In genomic region chr12:112542920-112543300, GRCm38 (mm10) we compare ENCODE assay signal across 8 mouse cellular contexts. TPM values are rescaled to one million over a fixed set of nuclear protein-coding genes. Genes with fewer than 3 reads are reported as not detected.
A peak's percentile ranks its signal among the peaks of the same experiment; 100 is the strongest.
DNase-seq lines count a peak whose midpoint lies in the region; ATAC-seq and TF ChIP-seq lines count a peak whose summit lies in the region.

No protein-coding gene starts in this region.

- no peak for TF ChIP-seq POLR2A in small intestine, adult 2 months (IDR thresholded peaks at IDR 0.05; ENCODE audit: low read depth, low read length)

- peak overlapping the region; percentile 88 for H3K27ac ChIP-seq in midbrain, embryonic 13.5 days
- H3K27ac ChIP-seq in small intestine, adult 2 months (ENCODE audit: insufficient read depth, low read depth, low read length), result no peak overlapping the region

- peaks cover 50% of the 10 kb centered on the region for H3K4me1 ChIP-seq in midbrain, embryonic 13.5 days (replicated peaks)
- H3K4me1 ChIP-seq in small intestine, adult 2 months (ENCODE audit: control insufficient read depth, insufficient read depth, insufficient read length, low read length), result peaks cover 3% of the 10 kb centered on the region

- peak overlapping the region; percentile 47 for H3K9ac ChIP-seq in midbrain, embryonic 13.5 days (replicated peaks)

- intact Hi-C loops in left cerebral cortex, postnatal 36 days (cut with DNase I), result loop anchor here (1.0 to 2.0 kb wide), 2 partner anchors 400 to 430 kb away; no protein-coding TSS in a partner anchor

- DNase-seq in adrenal gland, postnatal 10 days, result peak; percentile 96
- DNase-seq in embryo, embryonic 9.5 days (ENCODE audit: extremely low spot score), result peak; percentile 92
- peak; percentile 97 for DNase-seq in heart, adult 11 months
- DNase-seq in kidney, adult 11 months, result peak; percentile 80
- peak; percentile 85 to 88 for DNase-seq in left cerebral cortex, postnatal 36 days (ENCODE audit: low spot score in 2 of 2)

- peaks cover 26% of the 10 kb centered on the region for H3K27me3 ChIP-seq in midbrain, embryonic 13.5 days
- no peaks in the 10 kb centered on the region for H3K27me3 ChIP-seq in small intestine, adult 2 months (ENCODE audit: control insufficient read depth, insufficient read depth, low read length)

- H3K36me3 ChIP-seq in midbrain, embryonic 13.5 days, result no peaks in the 10 kb centered on the region
- H3K36me3 ChIP-seq in small intestine, adult 2 months (ENCODE audit: control insufficient read depth, insufficient read depth, low read length), result no peaks in the 10 kb centered on the region

- no peaks in the 10 kb centered on the region for H3K9me3 ChIP-seq in midbrain, embryonic 13.5 days

- 1% methylated on average over 11 of the region's 11 CpGs for WGBS in midbrain, embryonic 13.5 days
- WGBS in small intestine, adult 2 months, result 4% methylated on average over 11 of the region's 11 CpGs

- peak; percentile 73 for ATAC-seq in midbrain, embryonic 13.5 days
- no peak for ATAC-seq in activated CD4-positive, CD25-positive, alpha-beta regulatory T cell, adult 4 months

- H3K4me3 ChIP-seq in midbrain, embryonic 13.5 days (replicated peaks), result no peak overlapping the region
- no peak overlapping the region for H3K4me3 ChIP-seq in small intestine, adult 2 months (ENCODE audit: low read depth, low read length)

- H3K4me2 ChIP-seq in midbrain, embryonic 13.5 days (replicated peaks), result peak overlapping the region; percentile 15; the same call in 1 of the 2 replicates

- TF ChIP-seq CTCF in small intestine, adult 2 months (IDR thresholded peaks at IDR 0.05; ENCODE audit: extremely low read depth, insufficient read length, insufficient replicate concordance, low read depth, low read length), result peak; percentile 96

RNA-seq across cellular contexts. Expression of gene Tmem179, which starts 26.4 kb away (rescaled TPM):
- 1 to 10 TPM; 4.8 to 6.8 TPM for total RNA-seq in adrenal gland, postnatal 10 days (2021)
- total RNA-seq in left cerebral cortex, postnatal 36 days (2021), result 100 to 1,000 TPM; 120 to 140 TPM
- 35.3 and 36.9 TPM in 2 replicates for polyA plus RNA-seq in midbrain, embryonic 13.5 days (2015; fragmentation: Nextera tagmentation; extraction: Ambion mirVana)
- 0.53 and 0.91 TPM in 2 replicates for polyA plus RNA-seq in small intestine, adult 2 months (2012; rRNA removed)
- polyA plus RNA-seq in activated CD4-positive, CD25-positive, alpha-beta regulatory T cell, adult 4 months (2017; shearing (Covaris generic)), result not detected

RNA-seq across cellular contexts. Expression of gene Inf2, which starts 45.7 kb away (rescaled TPM):
- 10 to 100 TPM; 21.7 to 25.4 TPM for total RNA-seq in adrenal gland, postnatal 10 days (2021)
- 100 to 1,000 TPM; 128 to 143 TPM for total RNA-seq in left cerebral cortex, postnatal 36 days (2021)
- polyA plus RNA-seq in midbrain, embryonic 13.5 days (2015; fragmentation: Nextera tagmentation; extraction: Ambion mirVana), result 0.43 and 1.8 TPM in 2 replicates
- 6.6 and 11.0 TPM in 2 replicates for polyA plus RNA-seq in small intestine, adult 2 months (2012; rRNA removed)
- polyA plus RNA-seq in activated CD4-positive, CD25-positive, alpha-beta regulatory T cell, adult 4 months (2017; shearing (Covaris generic)), result 10 to 100 TPM in 1 of 2 experiments, 1 to 10 TPM in 1; 9.9 to 11.0 TPM

RNA-seq across cellular contexts. Expression of gene A530016L24Rik, which starts 53.7 kb away (rescaled TPM):
- 10 to 100 TPM; 16.2 to 22.6 TPM for total RNA-seq in adrenal gland, postnatal 10 days (2021)
- total RNA-seq in left cerebral cortex, postnatal 36 days (2021), result under 1 TPM in 1 of 2 experiments, not detected in 1; 0.22 TPM
- 0.09 and 0.15 TPM in 2 replicates for polyA plus RNA-seq in midbrain, embryonic 13.5 days (2015; fragmentation: Nextera tagmentation; extraction: Ambion mirVana)
- polyA plus RNA-seq in small intestine, adult 2 months (2012; rRNA removed), result 0.06 and 0.75 TPM in 2 replicates
- polyA plus RNA-seq in activated CD4-positive, CD25-positive, alpha-beta regulatory T cell, adult 4 months (2017; shearing (Covaris generic)), result not detected

Comparison
In these comparisons a context has a peak if more than half of its experiments do, and no peak if none do; other contexts are left out.
1. RNA of gene Tmem179, which starts 26.4 kb away (polyA plus RNA-seq): 35.3 to 36.9 TPM in midbrain, embryonic 13.5 days; 0.53 to 0.91 TPM in small intestine, adult 2 months and not detected in activated CD4-positive, CD25-positive, alpha-beta regulatory T cell, adult 4 months; every median in the first group is over 10 times any median in the second.
2. Peak in every context shown above with its lines, with median percentiles within 50 percentile points of each other: DNase-seq.